Mouse (Mus musculus) liver, postnatal 0 days (tissue): ENCODE measurements around the gene Dock9.

ENCODE experiments used
- CTCF ChIP-seq: sonication (generic); IDR thresholded peaks from 2 replicates; pipeline ENCODE4 v1.5.1; 2016; ENCODE audit warnings: antibody characterized with exemption, low read depth
- EP300 ChIP-seq: IDR thresholded peaks from 2 replicates; pipeline ENCODE4 v1.6.1; 2016; ENCODE audit warnings: antibody characterized with exemption, low read depth, mild to moderate bottlenecking

GRCm38 (mm10) chr14:121641271-121641670 lies 156.4 kb downstream of the Dock9 start:
- TF ChIP-seq CTCF (no peak), EP300 (no peak)
